Mouse (Mus musculus) neural tube, embryonic 12.5 days (tissue): ENCODE results near the gene Scrn1. TPM values are rescaled to one million over a fixed set of nuclear protein-coding genes. Genes with fewer than 3 reads are reported as not detected.

Experiments used
- ATAC-seq: fragments of 200-750 bp; cut with Nextera tagmentation; 2 replicates; pipeline ENCODE4 v1.8.0; 2017; ENCODE audit warnings: low read depth, mild to moderate bottlenecking, moderate TSS enrichment, moderate library complexity; ENCODE audit not compliant: low FRiP score
- H3K27ac ChIP-seq: fragments of 300-500 bp; sonication (generic); 2 replicates; pipeline ENCODE4 v1.5.1; 2016
- H3K27me3 ChIP-seq: fragments of 300-500 bp; sonication (generic); replicated peaks from 2 replicates; pipeline ENCODE4 v1.6.1; 2016; ENCODE audit warnings: mild to moderate bottlenecking
- H3K36me3 ChIP-seq: fragments of 300-500 bp; sonication (generic); 2 replicates; pipeline ENCODE4 v1.6.1; 2016; ENCODE audit warnings: mild to moderate bottlenecking
- H3K4me1 ChIP-seq: fragments of 300-500 bp; sonication (generic); 2 replicates; pipeline ENCODE4 v1.6.1; 2016
- H3K4me2 ChIP-seq: fragments of 300-500 bp; sonication (generic); replicated peaks from 2 replicates; pipeline ENCODE4 v1.6.1; 2016; ENCODE audit warnings: mild to moderate bottlenecking
- H3K4me3 ChIP-seq: fragments of 300-500 bp; sonication (generic); 2 replicates; pipeline ENCODE4 v1.5.1; 2016
- H3K9ac ChIP-seq: fragments of 300-500 bp; sonication (generic); 2 replicates; pipeline ENCODE4 v1.6.1; 2016; ENCODE audit warnings: mild to moderate bottlenecking
- H3K9me3 ChIP-seq: fragments of 300-500 bp; sonication (generic); 2 replicates; pipeline ENCODE4 v1.6.1; 2016; ENCODE audit warnings: mild to moderate bottlenecking
- WGBS: fragments of 180-500 bp; shearing (Covaris S2); methylation state at CpG from one replicate; pipeline ENCODE4 v1.1.7; 2016; 5-methylcytosine and 5-hydroxymethylcytosine counted together
- polyA plus RNA-seq: library from polyadenylated mRNA; unstranded; fragments of >200 nt; fragmentation: Nextera tagmentation; extraction: Ambion mirVana; gene quantifications from 2 replicates; pipeline ENCODE4 v1.2.1, GENCODE M21; 2016

Gene Scrn1
- polyA plus RNA-seq, 1 experiment from 2014 or later = 88.2 TPM

GRCm38 (mm10) chr6:54592938-54593535 is 26.7 kb upstream of the Scrn1 start:
- H3K9ac ChIP-seq = peak overlapping the region; percentile 33
- H3K27ac ChIP-seq = no peak overlapping the region
- no peaks in the 10 kb centered on the region for H3K36me3 ChIP-seq
- H3K4me1 ChIP-seq = peaks cover 20% of the 10 kb centered on the region
- WGBS = under 1% methylated on average over 20 of the region's 20 CpGs
- ATAC-seq = peak; percentile 79
- H3K4me2 ChIP-seq = peak overlapping the region; percentile 56
- H3K4me3 ChIP-seq = peak overlapping the region; percentile 51
- no peaks in the 10 kb centered on the region for H3K27me3 ChIP-seq
- no peaks in the 10 kb centered on the region for H3K9me3 ChIP-seq

DNA sequence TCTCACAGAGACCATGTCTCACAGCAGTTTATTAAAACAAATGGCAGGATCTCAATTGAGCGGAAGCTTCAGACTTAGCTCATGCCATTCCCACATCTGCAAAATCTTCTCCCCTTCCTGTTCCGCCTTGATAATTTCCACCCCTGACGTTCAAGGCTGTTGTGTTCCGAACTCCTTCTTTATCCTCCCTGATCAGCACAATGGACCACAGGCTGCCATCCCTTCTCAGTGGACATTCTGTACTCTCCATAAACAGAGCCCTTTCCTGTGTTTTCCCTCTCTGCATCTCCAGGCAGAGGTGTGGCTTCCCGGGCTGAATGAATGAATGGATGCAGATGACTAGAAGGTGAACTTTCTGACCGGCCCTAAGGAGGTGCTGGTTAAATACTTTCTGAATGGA is 25.5 kb upstream of the Scrn1 start:
- WGBS = 54% methylated on average over 6 of the region's 6 CpGs
- H3K27me3 ChIP-seq = no peaks in the 10 kb centered on the region
- H3K9me3 ChIP-seq = no peaks in the 10 kb centered on the region
- peak overlapping the region; percentile 45 for H3K4me2 ChIP-seq
- H3K27ac ChIP-seq = no peak overlapping the region
- 0 out of 2 replicates have a peak overlapping the region, but pooled peaks have one; percentile 11 for H3K4me3 ChIP-seq
- peaks cover 18% of the 10 kb centered on the region for H3K4me1 ChIP-seq
- no peak overlapping the region for H3K9ac ChIP-seq
- ATAC-seq = no peak
- H3K36me3 ChIP-seq = no peaks in the 10 kb centered on the region

DNA sequence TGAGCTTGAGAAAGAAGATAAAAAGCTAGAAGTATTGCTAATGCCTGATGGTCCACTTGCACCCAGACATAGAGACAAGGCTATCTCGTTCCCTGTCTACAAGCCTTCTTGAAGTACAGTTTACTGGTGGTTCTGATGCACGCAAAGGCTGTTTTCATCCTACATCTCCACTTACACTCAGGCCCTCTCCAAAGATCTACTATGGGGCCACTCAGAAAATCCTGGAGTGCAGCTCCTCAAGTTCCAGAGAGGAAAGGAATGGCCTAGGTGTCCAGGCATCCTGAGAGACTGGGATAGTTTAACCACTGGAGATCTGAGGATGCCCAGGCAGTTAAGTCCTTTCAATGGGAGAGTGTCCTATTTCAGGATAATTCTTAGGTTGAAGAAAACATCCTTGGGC is 24.4 kb upstream of the Scrn1 start:
- no peak overlapping the region for H3K4me2 ChIP-seq
- no peaks in the 10 kb centered on the region for H3K9me3 ChIP-seq
- H3K4me3 ChIP-seq = no peak overlapping the region
- H3K4me1 ChIP-seq = peaks cover 7% of the 10 kb centered on the region
- H3K27me3 ChIP-seq = no peaks in the 10 kb centered on the region
- H3K27ac ChIP-seq = no peak overlapping the region
- H3K9ac ChIP-seq = no peak overlapping the region
- no peak for ATAC-seq
- H3K36me3 ChIP-seq = no peaks in the 10 kb centered on the region
- 87% methylated on average over 2 of the region's 2 CpGs for WGBS

- no peaks in the 10 kb centered on the region for H3K36me3 ChIP-seq
- no peak overlapping the region for H3K4me2 ChIP-seq
- H3K27ac ChIP-seq = no peak overlapping the region
- no peak overlapping the region for H3K9ac ChIP-seq
- ATAC-seq = no peak
- WGBS = 27% methylated on average over 1 of the region's 1 CpGs
- no peaks in the 10 kb centered on the region for H3K9me3 ChIP-seq
- no peak overlapping the region for H3K4me3 ChIP-seq
- no peaks in the 10 kb centered on the region for H3K27me3 ChIP-seq
- peaks cover 5% of the 10 kb centered on the region for H3K4me1 ChIP-seq
Measured at GRCm38 (mm10) chr6:54588212-54588611, 21.9 kb upstream of the Scrn1 start.

GRCm38 (mm10) chr6:54587683-54588082 is 21.4 kb upstream of the Scrn1 start:
- no peaks in the 10 kb centered on the region for H3K36me3 ChIP-seq
- peaks cover 5% of the 10 kb centered on the region for H3K4me1 ChIP-seq
- no peaks in the 10 kb centered on the region for H3K27me3 ChIP-seq
- H3K9ac ChIP-seq = no peak overlapping the region
- no peak overlapping the region for H3K4me2 ChIP-seq
- no peaks in the 10 kb centered on the region for H3K9me3 ChIP-seq
- no peak for ATAC-seq
- WGBS = 90% methylated on average over 4 of the region's 4 CpGs
- H3K4me3 ChIP-seq = no peak overlapping the region
- H3K27ac ChIP-seq = no peak overlapping the region

GRCm38 (mm10) chr6:54586911-54587310 is 20.6 kb upstream of the Scrn1 start:
- Histone ChIP-seq H3K4me3 (no peak overlapping the region), H3K36me3 (no peaks in the 10 kb centered on the region), H3K27ac (no peak overlapping the region), H3K9ac (no peak overlapping the region), H3K4me1 (peaks cover 2% of the 10 kb centered on the region), H3K4me2 (no peak overlapping the region), H3K27me3 (no peaks in the 10 kb centered on the region), H3K9me3 (no peaks in the 10 kb centered on the region)
- ATAC-seq = no peak
- 75% methylated on average over 8 of the region's 8 CpGs for WGBS

GRCm38 (mm10) chr6:54586175-54586574 is 19.9 kb upstream of the Scrn1 start:
- H3K36me3 ChIP-seq = no peaks in the 10 kb centered on the region
- no peaks in the 10 kb centered on the region for H3K27me3 ChIP-seq
- H3K4me3 ChIP-seq = no peak overlapping the region
- H3K9me3 ChIP-seq = no peaks in the 10 kb centered on the region
- no peak overlapping the region for H3K27ac ChIP-seq
- ATAC-seq = no peak
- no peak overlapping the region for H3K9ac ChIP-seq
- no peak overlapping the region for H3K4me2 ChIP-seq
- no peaks in the 10 kb centered on the region; the same call in 1 of the 2 replicates for H3K4me1 ChIP-seq
- WGBS = 37% methylated on average over 2 of the region's 2 CpGs

GRCm38 (mm10) chr6:54573218-54573955 is 7.1 kb upstream of the Scrn1 start:
- Histone ChIP-seq H3K4me3 (no peak overlapping the region), H3K36me3 (no peaks in the 10 kb centered on the region), H3K9ac (no peak overlapping the region), H3K27ac (no peak overlapping the region), H3K27me3 (no peaks in the 10 kb centered on the region), H3K4me2 (peak overlapping the region; percentile 33; the same call in 1 of the 2 replicates), H3K9me3 (no peaks in the 10 kb centered on the region), H3K4me1 (peaks cover 25% of the 10 kb centered on the region)
- WGBS = 15% methylated on average over 6 of the region's 6 CpGs
- peak; percentile 82 for ATAC-seq

GRCm38 (mm10) chr6:54569776-54570175 is 3.5 kb upstream of the Scrn1 start:
- H3K9ac ChIP-seq = no peak overlapping the region
- no peak overlapping the region for H3K27ac ChIP-seq
- no peaks in the 10 kb centered on the region for H3K9me3 ChIP-seq
- WGBS = 31% methylated on average over 7 of the region's 7 CpGs
- H3K4me2 ChIP-seq = peak overlapping the region; percentile 18; the same call in 1 of the 2 replicates
- no peak overlapping the region for H3K4me3 ChIP-seq
- ATAC-seq = no peak
- H3K36me3 ChIP-seq = no peaks in the 10 kb centered on the region
- H3K4me1 ChIP-seq = peaks cover 43% of the 10 kb centered on the region
- H3K27me3 ChIP-seq = no peaks in the 10 kb centered on the region

GRCm38 (mm10) chr6:54566546-54566919 is 244 bp upstream of the Scrn1 start:
- H3K4me1 ChIP-seq = peaks cover 39% of the 10 kb centered on the region
- ATAC-seq = peak; percentile 5; the same call in 1 of the 2 replicates
- WGBS = 6% methylated on average over 6 of the region's 6 CpGs
- peak overlapping the region; percentile 80 for H3K9ac ChIP-seq
- H3K9me3 ChIP-seq = no peaks in the 10 kb centered on the region
- no peaks in the 10 kb centered on the region for H3K36me3 ChIP-seq
- H3K27ac ChIP-seq = peak overlapping the region; percentile 80
- peak overlapping the region; percentile 85 for H3K4me2 ChIP-seq
- H3K4me3 ChIP-seq = peak overlapping the region; percentile 61
- no peaks in the 10 kb centered on the region for H3K27me3 ChIP-seq

DNA sequence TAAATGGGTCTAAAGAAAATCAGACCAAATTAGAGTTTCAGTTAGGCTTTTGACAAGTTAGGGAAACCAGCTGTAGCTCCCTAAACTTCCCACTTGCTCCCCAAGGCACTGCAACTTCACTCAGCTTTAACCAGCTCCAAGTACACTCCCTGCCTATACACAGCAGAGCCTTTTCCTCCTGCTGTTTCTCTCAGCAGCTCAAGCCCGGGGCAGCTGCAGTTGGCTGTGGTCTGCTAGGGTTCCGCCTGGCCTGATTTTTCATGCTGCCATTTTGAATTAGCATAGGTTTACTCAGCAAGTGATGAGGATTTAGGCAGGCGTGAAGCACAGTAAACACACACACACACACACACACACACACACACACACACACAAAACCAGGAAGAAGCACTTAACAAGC is 1.3 kb downstream of the Scrn1 start:
- Histone ChIP-seq H3K4me1 (peaks cover 39% of the 10 kb centered on the region), H3K4me2 (peak overlapping the region; percentile 85), H3K27ac (no peak overlapping the region), H3K27me3 (no peaks in the 10 kb centered on the region), H3K4me3 (peak overlapping the region; percentile 61), H3K9me3 (no peaks in the 10 kb centered on the region), H3K36me3 (no peaks in the 10 kb centered on the region), H3K9ac (0 out of 2 replicates have a peak overlapping the region, but pooled peaks have one; percentile 80)
- peak; percentile 43; the same call in 1 of the 2 replicates for ATAC-seq
- WGBS = 11% methylated on average over 3 of the region's 3 CpGs

GRCm38 (mm10) chr6:54564506-54564991 is 1.7 kb downstream of the Scrn1 start:
- peak overlapping the region; percentile 61 for H3K4me3 ChIP-seq
- H3K27ac ChIP-seq = no peak overlapping the region
- peak overlapping the region; percentile 85 for H3K4me2 ChIP-seq
- ATAC-seq = no peak
- 68% methylated on average over 9 of the region's 9 CpGs for WGBS
- H3K9ac ChIP-seq = peak overlapping the region; percentile 41
- peaks cover 39% of the 10 kb centered on the region for H3K4me1 ChIP-seq
- no peaks in the 10 kb centered on the region for H3K27me3 ChIP-seq
- H3K9me3 ChIP-seq = no peaks in the 10 kb centered on the region
- no peaks in the 10 kb centered on the region for H3K36me3 ChIP-seq
